Mouse (Mus musculus): ENCODE measurements at regions not wholly inside any gene's neighbourhood (a gene's known extent, or its start where the extent isn't known, plus 50 kb on each side); places are given as distances from the start of the nearest gene placed in this dataset.
A peak's percentile ranks its signal among the peaks of the same experiment; 100 is the strongest.

GRCm38 (mm10) chr4:53915326-53915725, 89.5 kb downstream of the Tmem38b start:
- Histone ChIP-seq H3K4me3 (ENCODE audit: low read depth, low read length) (no peak overlapping the region), H3K4me2 (ENCODE audit: low read depth, low read length, poor library complexity, severe bottlenecking) (no peak overlapping the region), H3K27ac (ENCODE audit: low read depth, low read length) (no peak overlapping the region), H3K27me3 (ENCODE audit: insufficient read depth, low read length) (no peaks in the 10 kb centered on the region), H3K4me1 (ENCODE audit: insufficient read depth, low read length) (no peaks in the 10 kb centered on the region), H3K9ac (replicated peaks; ENCODE audit: low read length, poor library complexity, severe bottlenecking) (no peak overlapping the region), H3K9me3 (ENCODE audit: low read length) (no peaks in the 10 kb centered on the region), H3K36me3 (ENCODE audit: insufficient read depth, low read length) (no peaks in the 10 kb centered on the region)
- DNase-seq (ENCODE audit: low spot score) (no peak), ATAC-seq (ENCODE audit: low FRiP score) (no peak)
- no peak for TF ChIP-seq CTCF (IDR thresholded peaks at IDR 0.05)

GRCm38 (mm10) chr4:53919188-53919587, 93.3 kb downstream of the Tmem38b start:
- TF ChIP-seq CTCF (IDR thresholded peaks at IDR 0.05) = peak; percentile 80
- ATAC-seq (ENCODE audit: low FRiP score) (no peak), DNase-seq (ENCODE audit: low spot score) (peak; percentile 69)
- no peaks in the 10 kb centered on the region for H3K27me3 ChIP-seq (ENCODE audit: insufficient read depth, low read length)
- no peaks in the 10 kb centered on the region for H3K9me3 ChIP-seq (ENCODE audit: low read length)
- no peak overlapping the region for H3K9ac ChIP-seq (replicated peaks; ENCODE audit: low read length, poor library complexity, severe bottlenecking)
- H3K4me1 ChIP-seq (ENCODE audit: insufficient read depth, low read length) = no peaks in the 10 kb centered on the region
- H3K4me2 ChIP-seq (ENCODE audit: low read depth, low read length, poor library complexity, severe bottlenecking) = no peak overlapping the region
- no peak overlapping the region for H3K4me3 ChIP-seq (ENCODE audit: low read depth, low read length)
- H3K27ac ChIP-seq (ENCODE audit: low read depth, low read length) = no peak overlapping the region
- H3K36me3 ChIP-seq (ENCODE audit: insufficient read depth, low read length) = no peaks in the 10 kb centered on the region

- no peaks in the 10 kb centered on the region for H3K4me1 ChIP-seq (ENCODE audit: insufficient read depth, low read length)
- H3K27ac ChIP-seq (ENCODE audit: low read depth, low read length) = no peak overlapping the region
- H3K4me3 ChIP-seq (ENCODE audit: low read depth, low read length) = no peak overlapping the region
- DNase-seq (ENCODE audit: low spot score) (no peak), ATAC-seq (ENCODE audit: low FRiP score) (no peak)
- H3K36me3 ChIP-seq (ENCODE audit: insufficient read depth, low read length) = no peaks in the 10 kb centered on the region
- no peaks in the 10 kb centered on the region for H3K27me3 ChIP-seq (ENCODE audit: insufficient read depth, low read length)
- TF ChIP-seq CTCF (IDR thresholded peaks at IDR 0.05) = no peak
- no peak overlapping the region for H3K9ac ChIP-seq (replicated peaks; ENCODE audit: low read length, poor library complexity, severe bottlenecking)
- no peaks in the 10 kb centered on the region for H3K9me3 ChIP-seq (ENCODE audit: low read length)
- 80% methylated on average over 2 of the region's 2 CpGs for WGBS
- no peak overlapping the region for H3K4me2 ChIP-seq (ENCODE audit: low read depth, low read length, poor library complexity, severe bottlenecking)
Observed at GRCm38 (mm10) chr4:53920587-53920986, 94.7 kb downstream of the Tmem38b start.

- ATAC-seq (ENCODE audit: low FRiP score) = no peak
- no peak overlapping the region for H3K9ac ChIP-seq (replicated peaks; ENCODE audit: low read length, poor library complexity, severe bottlenecking)
- H3K9me3 ChIP-seq (ENCODE audit: low read length) = no peaks in the 10 kb centered on the region
- no peaks in the 10 kb centered on the region for H3K36me3 ChIP-seq (ENCODE audit: insufficient read depth, low read length)
- peaks cover 3% of the 10 kb centered on the region; the same call in 1 of the 2 replicates for H3K4me1 ChIP-seq (ENCODE audit: insufficient read depth, low read length)
- DNase-seq (ENCODE audit: low spot score) = no peak
- no peaks in the 10 kb centered on the region for H3K27me3 ChIP-seq (ENCODE audit: insufficient read depth, low read length)
- H3K4me3 ChIP-seq (ENCODE audit: low read depth, low read length) = no peak overlapping the region
- WGBS = 95% methylated on average over 3 of the region's 3 CpGs
- H3K4me2 ChIP-seq (ENCODE audit: low read depth, low read length, poor library complexity, severe bottlenecking) = no peak overlapping the region
- no peak overlapping the region for H3K27ac ChIP-seq (ENCODE audit: low read depth, low read length)
- TF ChIP-seq CTCF (IDR thresholded peaks at IDR 0.05) = no peak
Observed at GRCm38 (mm10) chr4:53931068-53931467, 105.2 kb downstream of the Tmem38b start.

GRCm38 (mm10) chr4:53931499-53931898, 105.7 kb downstream of the Tmem38b start:
- no peak overlapping the region for H3K4me3 ChIP-seq (ENCODE audit: low read depth, low read length)
- H3K27ac ChIP-seq (ENCODE audit: low read depth, low read length) = no peak overlapping the region
- peak overlapping the region; percentile 45 for H3K4me2 ChIP-seq (ENCODE audit: low read depth, low read length, poor library complexity, severe bottlenecking)
- TF ChIP-seq CTCF (IDR thresholded peaks at IDR 0.05) = peak; percentile 92
- H3K4me1 ChIP-seq (ENCODE audit: insufficient read depth, low read length) = peaks cover 3% of the 10 kb centered on the region; the same call in 1 of the 2 replicates
- ATAC-seq (ENCODE audit: low FRiP score) (peak; percentile 82), DNase-seq (ENCODE audit: low spot score) (peak; percentile 81)
- H3K9ac ChIP-seq (replicated peaks; ENCODE audit: low read length, poor library complexity, severe bottlenecking) = no peak overlapping the region
- no peaks in the 10 kb centered on the region for H3K27me3 ChIP-seq (ENCODE audit: insufficient read depth, low read length)
- H3K9me3 ChIP-seq (ENCODE audit: low read length) = no peaks in the 10 kb centered on the region
- WGBS = 16% methylated on average over 10 of the region's 10 CpGs
- H3K36me3 ChIP-seq (ENCODE audit: insufficient read depth, low read length) = no peaks in the 10 kb centered on the region

- no peak for DNase-seq (ENCODE audit: low spot score)
- Histone ChIP-seq H3K9ac (replicated peaks; ENCODE audit: low read length, poor library complexity, severe bottlenecking) (no peak overlapping the region), H3K27me3 (ENCODE audit: insufficient read depth, low read length) (no peaks in the 10 kb centered on the region), H3K4me1 (ENCODE audit: insufficient read depth, low read length) (peaks cover 3% of the 10 kb centered on the region; the same call in 1 of the 2 replicates), H3K4me3 (ENCODE audit: low read depth, low read length) (no peak overlapping the region), H3K27ac (ENCODE audit: low read depth, low read length) (no peak overlapping the region), H3K9me3 (ENCODE audit: low read length) (no peaks in the 10 kb centered on the region), H3K4me2 (ENCODE audit: low read depth, low read length, poor library complexity, severe bottlenecking) (no peak overlapping the region), H3K36me3 (ENCODE audit: insufficient read depth, low read length) (no peaks in the 10 kb centered on the region)
- ATAC-seq (ENCODE audit: low FRiP score) = no peak
- no peak for TF ChIP-seq CTCF (IDR thresholded peaks at IDR 0.05)
- 75% methylated on average over 5 of the region's 5 CpGs for WGBS
Observed at GRCm38 (mm10) chr4:53935306-53935705, 109.5 kb downstream of the Tmem38b start.

Data from midbrain, postnatal 0 days (tissue).